Mouse (Mus musculus): ENCODE results near the gene Cacna1c.

Gene Cacna1c

DNA sequence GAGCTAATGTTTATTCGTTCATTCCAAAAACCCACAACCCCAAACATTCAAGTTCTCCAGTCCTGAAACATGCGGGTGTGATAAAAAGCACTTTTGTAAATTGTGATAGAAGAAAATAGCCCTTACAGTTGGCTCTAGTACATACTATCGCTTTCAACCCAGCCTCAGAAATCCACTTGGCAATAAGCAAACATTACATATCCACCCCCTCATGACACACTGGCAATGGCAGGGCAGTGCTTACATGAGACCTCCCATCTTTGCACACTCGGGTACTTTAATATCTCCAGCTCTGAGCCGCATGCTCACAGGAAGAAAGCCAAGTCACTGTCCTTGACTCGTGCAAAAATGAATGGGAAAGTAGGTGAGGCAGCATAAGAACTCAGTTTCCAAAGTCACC lies 232.4 kb downstream of the Cacna1c start:
- DNase-seq (ENCODE audit: low spot score in 2 of 2), result no peak

DNA sequence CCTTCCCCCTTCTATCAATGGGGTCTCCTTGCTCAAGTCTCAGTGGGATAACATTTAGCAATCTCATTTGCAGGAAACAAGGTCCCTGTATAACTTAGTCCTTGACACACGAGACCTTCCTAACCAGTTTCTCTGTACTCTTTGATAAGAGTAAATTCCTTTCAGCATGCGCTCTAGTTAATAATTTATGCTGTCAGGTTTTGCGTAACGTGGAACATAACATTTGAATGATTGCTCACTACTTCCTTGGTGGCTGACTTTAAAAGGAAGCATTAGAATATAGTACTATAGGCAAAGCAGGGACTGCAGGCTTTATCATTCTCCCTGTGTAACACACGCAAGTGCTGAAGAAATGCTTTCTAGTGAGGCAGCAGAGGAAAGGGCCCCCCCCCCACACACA lies 232.9 kb downstream of the Cacna1c start:
- DNase-seq (ENCODE audit: low spot score in 2 of 2), result no peak

DNA sequence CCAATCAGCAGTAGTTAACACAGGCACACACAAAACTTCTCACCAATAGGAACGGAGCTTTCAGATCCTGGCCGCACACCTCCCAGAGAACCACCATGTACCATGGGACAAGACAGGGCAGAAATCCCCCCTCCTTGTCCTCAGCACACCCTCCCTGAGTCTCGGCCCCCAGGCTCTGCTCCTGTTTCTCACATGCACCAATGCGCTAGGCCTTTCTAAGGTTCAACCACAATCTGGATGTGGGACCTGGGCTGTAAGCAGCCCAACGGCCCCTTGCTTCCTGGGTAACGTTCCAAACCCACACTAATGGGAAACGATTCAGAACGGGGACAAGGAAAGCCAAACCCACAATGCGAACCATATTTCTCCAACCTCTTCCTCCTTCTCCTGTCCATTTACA lies 237.7 kb downstream of the Cacna1c start:
- DNase-seq (ENCODE audit: low spot score in 2 of 2), result no peak

DNA sequence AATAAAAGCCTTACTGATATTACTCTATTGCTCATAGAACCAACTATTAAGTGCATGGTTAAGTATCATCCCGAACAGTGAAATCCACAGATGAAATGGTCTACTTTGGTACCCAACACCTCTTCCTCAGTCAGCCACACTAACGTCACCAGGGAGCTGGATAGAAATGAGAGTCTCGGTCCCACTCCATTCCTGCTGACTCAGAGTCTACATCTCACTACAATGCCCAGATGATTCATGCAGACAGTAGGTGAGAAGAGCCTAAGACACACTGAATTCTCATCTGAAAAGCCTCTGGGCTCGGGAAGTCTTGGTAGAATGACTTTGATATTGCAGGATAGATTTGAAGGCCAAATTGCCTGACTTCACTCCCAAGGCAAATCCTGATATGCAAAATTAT lies 240.0 kb downstream of the Cacna1c start:
- no peak for DNase-seq (ENCODE audit: low spot score in 2 of 2)

DNA sequence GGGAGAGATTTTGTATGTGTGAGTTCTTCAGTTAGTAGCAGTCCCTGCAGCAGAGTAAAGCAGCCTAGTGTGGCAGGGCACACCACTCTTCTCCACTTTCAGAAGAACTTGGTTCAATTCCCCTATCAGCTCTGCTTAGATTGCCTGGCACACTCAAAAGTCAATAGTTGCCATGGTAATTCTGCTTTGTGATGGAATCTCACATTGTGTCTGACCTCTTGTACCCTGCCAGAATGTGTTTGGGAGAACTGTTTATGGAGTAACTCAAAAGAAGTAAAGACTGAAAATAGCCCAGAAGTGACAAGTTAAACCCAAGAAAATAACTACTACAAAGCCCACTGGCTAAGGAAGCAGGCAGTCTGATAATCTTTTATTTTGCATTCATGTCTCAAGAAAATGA lies 240.4 kb downstream of the Cacna1c start:
- no peak for DNase-seq (ENCODE audit: low spot score in 2 of 2)

DNA sequence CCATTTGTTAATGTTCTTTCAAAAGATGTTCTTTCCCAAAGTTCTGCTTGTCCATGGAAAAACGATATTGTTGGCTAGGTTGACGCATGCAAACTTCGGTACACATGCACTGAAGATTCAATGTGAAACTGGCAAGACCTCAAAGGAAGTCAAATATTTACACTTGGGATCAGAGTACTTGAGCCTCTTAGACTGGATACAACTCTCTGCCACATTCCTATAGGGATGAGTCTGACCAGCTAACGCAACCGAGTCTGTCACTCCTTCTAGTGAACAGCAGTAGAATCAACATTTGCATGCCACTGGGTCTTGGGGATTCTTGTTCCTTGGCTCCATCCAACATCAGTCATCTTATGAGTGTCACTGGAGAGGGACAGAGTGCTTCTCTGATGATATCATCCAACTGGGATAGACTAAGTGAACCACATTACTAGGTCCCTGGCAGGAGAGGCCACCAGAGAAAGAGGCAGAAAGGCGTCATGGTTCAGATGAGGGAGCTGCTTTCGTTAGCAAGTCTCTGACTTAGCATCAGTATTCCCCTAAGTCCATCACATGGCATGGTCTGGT lies 241.1 kb downstream of the Cacna1c start:
- DNase-seq (ENCODE audit: low spot score in 2 of 2), result no peak

DNA sequence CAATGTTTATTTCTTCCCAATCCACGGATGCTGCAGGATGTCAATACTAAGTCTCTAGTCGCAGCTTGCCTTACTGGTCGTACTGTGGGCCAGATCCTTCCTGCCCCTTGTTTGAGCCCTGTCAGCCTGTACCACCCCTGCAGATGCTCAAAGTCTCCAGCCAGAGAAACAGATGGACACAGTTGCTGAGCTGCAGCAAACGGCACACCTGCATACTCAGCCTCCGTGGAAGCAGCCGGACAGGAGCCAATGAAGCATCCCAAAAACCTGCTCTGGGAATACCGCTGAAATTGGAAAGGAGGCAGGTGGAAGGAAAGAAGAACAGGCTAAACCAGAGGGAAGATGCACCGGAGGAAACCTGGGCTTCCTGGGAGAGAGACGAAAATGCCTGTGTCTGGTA lies 243.8 kb downstream of the Cacna1c start:
- no peak for DNase-seq (ENCODE audit: low spot score in 2 of 2)

DNA sequence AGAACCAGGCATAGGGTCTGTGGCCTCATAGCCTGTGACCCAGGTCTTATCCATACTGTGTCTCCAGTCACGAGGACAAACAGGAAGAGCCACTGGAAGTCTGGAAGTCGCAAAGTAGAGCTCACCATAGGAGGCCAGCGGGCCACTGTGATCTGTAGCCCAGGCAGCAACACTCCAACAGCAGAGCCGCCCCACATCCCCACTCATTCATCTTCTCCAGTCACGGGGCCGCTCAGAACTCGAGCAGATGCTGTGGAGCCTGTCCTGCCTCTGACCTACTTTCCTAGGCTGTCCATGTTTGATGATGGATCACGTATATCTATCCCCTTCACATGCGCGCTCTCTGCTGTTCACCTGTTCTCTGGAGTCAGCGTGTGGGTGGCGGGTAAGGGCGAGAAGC lies 246.0 kb downstream of the Cacna1c start:
- no peak for DNase-seq (ENCODE audit: low spot score in 2 of 2)

DNA sequence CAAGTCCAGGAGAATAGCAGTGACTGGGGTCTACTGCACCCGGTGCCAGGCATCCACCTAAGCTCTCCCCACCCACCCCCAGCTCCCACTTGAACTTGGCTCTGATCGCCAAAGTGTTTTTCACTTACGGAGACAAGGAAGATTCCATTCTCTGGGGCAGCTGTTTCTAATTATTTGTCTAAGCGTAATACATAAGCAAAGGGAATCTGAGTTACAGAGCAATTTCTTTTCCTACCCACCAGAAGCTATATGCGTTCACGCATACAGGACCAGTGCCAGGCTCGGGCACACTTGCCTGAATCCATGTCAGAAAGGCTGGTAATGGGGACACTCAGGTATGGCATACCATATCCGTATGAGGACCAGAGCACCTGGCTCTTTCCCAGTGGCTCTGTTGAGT lies 248.9 kb downstream of the Cacna1c start:
- DNase-seq (ENCODE audit: low spot score in 2 of 2), result no peak

DNA sequence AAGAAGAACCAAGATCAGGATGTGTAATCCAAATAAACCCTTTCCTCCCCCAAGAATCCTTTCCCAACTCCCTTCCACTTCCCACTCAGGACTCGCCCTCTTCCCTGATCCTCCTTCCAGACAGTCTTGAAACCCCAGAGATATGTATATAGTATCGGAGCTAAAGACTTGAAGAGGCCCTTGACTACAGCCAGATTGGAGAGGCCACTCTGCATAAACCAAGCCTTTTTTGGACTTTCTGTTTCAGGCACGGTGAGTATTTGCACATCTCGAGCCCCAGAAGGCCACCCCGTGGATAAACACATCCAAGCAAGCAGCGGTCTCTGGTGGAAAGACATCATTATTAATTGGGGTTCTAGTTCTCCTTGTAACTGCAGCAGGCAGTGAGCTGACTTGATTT lies 249.6 kb downstream of the Cacna1c start:
- DNase-seq (ENCODE audit: low spot score in 2 of 2), result no peak

DNA sequence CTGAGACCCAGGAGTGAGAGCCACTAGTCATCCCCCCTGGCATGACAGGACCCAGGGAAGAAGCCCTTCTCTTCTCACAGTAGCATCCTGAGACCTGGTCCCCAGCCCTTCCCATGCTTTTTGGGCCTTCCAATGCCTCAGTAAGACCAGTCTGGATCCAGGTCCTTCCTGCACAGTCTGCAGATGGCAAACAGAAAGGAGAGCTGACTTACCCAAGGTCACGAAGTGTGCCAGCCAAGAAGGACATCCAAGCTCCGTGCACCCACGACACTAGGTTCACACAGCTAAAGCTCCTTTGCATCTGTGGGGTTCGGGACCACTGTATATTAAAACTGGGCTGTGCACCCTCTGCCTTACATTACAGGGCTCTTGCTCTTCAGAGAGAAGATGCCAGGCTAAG lies 252.1 kb downstream of the Cacna1c start:
- no peak for DNase-seq (ENCODE audit: low spot score in 2 of 2)

DNA sequence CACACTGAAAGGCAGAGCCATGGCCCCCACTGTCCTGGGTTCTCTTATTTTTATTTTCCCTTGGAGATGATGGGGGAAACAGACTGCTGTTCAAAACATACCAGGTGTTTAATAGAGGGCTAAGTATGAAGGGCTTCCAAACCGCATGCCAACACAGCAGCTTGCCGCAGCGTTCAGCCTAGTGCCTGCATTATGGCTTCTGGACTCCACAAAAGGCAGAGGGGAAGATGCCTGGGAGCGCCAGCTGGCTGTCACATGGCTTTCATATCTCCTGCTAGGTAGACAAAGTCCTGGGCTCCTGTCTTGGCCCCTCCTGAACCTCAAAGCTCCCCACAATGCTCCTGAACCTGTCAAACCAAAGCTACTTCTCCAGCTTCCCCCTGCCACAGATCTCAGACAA lies 254.4 kb downstream of the Cacna1c start:
- no peak for DNase-seq (ENCODE audit: low spot score in 2 of 2)

DNA sequence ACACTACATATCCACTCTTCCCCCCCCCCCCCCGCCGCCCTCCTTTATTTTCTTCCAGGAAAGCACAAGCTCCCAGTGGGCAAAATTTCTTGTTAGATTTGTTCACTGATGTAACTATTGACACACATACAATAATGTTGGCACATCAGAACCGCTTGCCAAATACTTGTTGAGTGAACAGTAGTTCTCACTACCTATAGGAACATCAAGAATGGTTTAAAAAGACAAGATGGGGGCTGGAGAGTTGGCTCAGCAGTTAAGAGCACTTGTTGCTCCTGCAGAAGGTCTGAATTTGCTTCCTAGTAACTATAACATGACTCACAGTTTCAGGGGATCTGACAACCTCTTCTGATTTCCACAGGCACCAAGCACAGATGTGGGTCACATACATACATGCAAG lies 255.2 kb downstream of the Cacna1c start:
- no peak for DNase-seq (ENCODE audit: low spot score in 2 of 2)

DNA sequence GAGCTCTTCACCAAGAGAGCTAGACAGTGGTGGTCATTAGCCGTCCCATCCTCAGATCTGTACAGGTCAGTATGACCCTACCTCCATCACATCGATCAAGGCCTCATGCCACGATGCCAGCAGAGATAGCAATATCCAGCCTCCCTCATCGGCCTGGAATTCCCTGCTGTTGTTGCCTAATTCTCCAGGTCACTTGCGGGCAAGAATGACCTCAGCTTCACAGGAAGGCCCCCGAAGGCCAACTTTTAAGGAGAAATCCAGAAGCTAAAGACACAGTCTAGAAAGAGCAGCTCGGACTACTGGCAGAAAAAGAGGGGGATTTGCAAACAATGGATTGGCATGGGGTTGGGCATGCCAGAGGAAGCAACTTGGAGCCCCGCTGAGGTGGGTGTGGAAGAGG lies 256.6 kb downstream of the Cacna1c start:
- no peak for DNase-seq (ENCODE audit: low spot score in 2 of 2)

DNA sequence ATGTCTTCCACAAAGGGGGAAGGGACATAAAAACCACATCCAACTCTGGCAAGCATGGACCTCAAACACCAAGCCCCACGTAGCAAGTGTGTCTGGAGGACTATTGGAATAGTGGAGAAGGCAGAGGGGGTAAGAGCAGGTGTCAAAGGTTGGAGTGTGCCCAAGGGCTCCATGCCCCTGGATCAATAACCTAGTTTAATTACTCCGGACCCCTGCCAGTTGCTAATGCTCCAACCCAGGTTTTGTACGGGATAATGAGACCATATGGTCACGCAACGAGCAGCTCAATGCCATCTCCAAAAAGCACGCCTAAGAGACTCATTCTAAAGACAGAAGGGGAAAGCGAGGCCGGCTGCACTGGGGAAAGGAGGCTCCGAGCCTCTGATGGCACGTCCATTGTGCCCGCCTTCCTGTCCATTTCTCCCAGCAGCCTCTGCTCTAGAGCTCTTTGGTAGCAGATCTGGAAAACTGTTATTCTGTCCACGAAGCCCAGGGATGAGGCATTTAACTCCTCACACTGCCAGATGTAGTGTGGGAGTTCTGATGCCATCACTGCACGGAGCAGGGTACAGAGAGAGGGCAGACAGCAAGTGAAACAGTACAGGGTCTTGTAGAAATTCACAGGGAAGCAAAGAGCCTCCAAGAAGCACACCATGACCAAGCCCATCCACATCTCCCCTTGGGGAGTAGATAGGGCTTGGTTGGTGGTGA lies 257.7 kb downstream of the Cacna1c start:
- no peak for DNase-seq (ENCODE audit: low spot score in 2 of 2)

DNA sequence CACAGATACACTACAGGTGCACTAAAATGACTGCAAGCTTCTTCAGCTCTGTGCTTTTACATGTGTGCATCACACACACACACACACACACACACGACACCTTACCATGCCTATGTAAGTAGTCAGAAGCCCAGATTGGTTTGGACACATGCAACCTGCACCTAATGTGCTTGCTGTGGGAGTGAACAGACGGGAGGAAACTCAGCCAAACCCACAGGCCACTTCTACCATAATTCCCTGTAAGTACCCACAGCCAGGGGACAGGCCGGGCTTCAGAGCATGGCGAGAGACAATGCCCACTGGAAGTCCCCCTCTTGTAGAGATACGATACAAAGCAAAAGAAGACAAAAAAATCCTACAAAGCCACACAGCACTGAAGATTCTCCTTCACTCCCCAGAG lies 258.7 kb downstream of the Cacna1c start:
- DNase-seq (ENCODE audit: low spot score in 2 of 2), result no peak

DNA sequence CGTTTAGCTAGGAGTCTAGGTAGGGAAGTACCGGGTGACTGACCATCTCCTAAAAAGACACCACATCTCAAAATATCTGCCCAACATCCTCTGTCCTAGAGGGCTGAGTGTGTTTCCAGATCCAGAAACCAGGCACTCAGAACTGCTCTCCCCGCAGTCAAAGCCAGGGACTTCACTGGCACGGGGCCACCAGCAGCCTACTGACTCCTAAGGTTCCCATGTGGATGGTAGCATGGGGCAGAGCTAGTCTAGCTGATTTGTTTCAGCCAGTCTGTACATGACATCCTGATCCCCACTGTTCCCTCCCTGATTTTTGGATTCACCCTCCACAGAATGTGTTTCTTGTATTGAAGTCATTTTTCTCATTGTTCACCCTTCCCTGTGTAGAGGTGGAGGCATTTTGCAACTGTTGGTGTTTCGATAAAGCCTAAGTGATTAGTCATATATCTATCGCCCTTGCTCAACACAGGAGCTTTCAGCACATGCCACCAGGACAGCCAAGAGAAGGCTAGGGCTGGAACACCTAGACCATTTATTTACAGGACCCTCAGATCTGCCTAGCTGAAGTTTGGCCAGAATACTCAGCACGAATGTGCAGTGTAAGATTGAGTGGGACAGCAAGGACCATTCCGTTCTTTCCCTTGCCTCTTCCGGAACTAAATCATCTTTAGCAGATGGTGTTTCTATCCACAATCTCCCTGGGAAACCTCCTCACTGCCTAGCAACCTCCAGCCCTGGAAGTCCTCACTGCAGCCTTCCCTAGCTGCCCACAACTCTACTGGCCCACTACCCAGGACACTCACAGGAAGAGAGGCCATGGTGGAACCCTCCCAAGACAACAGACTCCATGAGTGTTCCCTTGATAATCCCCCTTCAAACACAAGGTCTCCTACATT lies 260.4 kb downstream of the Cacna1c start:
- no peak for DNase-seq (ENCODE audit: low spot score in 2 of 2)

DNA sequence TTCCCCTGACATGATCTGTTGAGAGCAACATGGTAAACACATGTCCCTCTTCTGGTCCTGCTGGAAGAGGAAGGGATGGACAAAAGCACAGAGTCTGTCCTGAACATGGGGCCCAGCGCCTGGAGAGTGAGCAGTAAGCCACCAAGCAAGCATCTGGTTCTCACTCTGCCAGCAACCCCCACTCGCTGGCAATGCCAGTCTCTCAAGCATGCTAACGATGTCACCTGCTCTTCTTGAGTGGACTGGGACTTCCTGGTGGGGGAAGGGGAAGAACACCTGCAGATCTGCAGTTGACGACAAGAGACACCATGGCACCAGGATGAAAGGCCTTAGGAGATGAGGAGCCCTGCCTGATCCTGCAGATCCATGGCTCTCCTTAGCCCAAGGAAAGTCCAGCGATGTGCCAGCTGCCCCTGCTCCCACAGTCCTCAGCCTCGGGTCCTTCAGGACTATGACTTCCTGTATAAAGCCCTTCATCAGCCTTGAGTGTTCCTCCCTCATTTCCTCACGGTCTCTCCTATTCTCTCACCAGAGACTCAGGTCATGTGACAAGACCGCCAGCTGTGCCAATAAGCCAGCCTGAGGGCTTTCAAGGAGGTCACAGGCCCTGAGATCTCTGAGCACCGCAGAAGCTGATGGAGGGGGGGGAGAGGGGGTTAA lies 261.8 kb downstream of the Cacna1c start:
- DNase-seq (ENCODE audit: low spot score in 2 of 2), result no peak

DNA sequence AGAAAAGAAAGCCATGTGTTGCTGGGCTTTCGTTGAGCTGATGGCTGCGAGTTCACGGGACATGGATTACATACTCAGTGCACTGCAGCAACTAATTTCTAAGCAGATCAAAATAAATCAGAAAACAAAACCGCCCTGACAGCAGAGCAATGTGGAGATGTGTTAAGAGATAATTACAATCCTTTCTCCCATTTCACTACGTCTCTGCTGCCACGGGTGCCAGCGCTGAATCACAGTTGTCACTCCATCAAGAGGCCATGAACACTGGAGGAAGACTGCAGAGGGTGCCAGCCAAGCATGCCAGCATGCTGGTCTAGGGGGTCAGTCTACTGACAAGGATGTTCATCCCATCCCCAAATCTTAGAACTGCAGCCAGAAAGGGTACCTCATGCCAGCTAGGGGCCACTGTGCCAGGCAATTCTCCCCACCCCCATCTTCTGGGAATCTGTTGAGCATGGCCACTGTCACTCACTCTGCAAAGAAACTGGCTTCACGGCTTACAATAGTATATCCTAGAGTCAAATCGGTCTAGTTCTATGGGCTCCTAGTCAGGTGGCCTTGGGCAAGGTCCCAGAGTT lies 263.1 kb downstream of the Cacna1c start:
- no peak for DNase-seq (ENCODE audit: low spot score in 2 of 2)

DNA sequence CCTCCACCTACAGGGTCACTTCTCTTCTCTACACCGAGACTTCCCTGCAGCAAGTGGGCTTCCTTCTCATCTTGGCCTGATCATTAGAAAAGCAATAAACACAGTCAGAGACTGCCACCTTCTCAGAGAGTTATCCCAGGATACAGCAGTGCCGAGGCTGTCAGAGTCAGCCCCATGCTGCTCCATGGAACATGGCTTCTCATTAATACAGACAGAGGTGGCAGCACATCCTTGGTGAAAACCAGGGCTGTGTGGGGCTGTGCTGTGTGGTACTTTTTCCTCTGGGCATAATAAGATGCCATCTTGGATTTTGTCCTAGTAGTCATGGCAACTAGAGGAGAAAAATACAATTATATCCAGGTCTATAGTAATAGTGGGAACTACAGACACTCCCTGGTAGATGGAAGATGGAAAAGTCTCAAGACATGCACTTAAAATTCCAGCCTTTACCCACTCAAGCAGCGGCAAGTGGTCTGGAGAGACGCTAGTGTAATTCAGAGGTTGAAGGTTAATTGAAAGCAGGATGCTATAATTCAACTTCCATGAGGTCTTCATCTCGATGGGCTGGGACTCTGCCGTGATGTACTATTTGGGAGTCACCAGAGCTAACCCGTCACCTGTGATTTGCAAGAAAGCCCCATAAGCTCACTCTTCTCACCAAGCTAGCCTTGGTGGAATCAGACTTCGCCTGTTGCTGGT lies 264.1 kb downstream of the Cacna1c start:
- no peak for DNase-seq (ENCODE audit: low spot score in 2 of 2)

DNA sequence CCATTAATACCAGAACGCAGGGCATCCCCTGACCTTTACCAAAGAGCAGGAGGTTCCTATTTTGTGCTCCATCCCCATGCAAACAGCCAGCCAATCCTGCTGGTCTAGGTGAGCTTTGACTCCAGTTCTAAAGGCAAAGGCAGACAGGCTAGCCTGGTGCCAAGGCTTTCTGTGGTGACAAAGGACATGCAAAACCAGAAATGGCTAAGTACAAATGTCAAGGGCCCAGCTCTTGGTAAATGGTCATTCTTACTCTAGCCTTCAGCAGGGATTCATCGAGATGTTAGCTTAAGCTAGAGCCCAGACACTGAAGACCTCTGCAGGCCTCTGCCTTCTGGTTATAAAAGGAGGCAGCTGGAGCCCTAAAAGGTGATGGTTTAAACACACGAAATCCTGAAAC lies 269.5 kb downstream of the Cacna1c start:
- no peak for DNase-seq (ENCODE audit: low spot score in 2 of 2)

Data from urinary bladder, postnatal 36 days (tissue).